Mouse (Mus musculus): ENCODE data around the gene Dusp1.

The Dusp1 gene

GRCm38 (mm10) chr17:26524801-26525200 is 37.1 kb downstream of the Dusp1 start:
- DNase-seq (ENCODE audit: inconsistent ontology term), result no peak

DNA sequence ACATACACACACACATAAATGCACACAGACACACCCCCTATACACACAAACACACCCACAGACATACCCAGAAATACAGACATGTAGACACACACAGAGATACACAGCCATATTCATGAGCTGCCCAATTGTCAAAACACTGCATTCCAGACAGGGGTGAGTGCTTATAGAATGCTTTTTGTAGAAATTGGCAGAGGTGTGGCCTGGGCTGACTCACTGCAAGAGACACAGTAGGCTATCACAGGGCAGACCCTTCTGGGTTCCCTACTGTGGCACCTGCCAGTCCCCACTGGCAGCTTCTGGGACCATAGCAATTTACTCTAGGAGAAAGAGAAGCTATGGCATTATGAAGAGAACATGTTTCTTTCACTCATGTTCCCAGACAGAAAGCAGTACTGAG is 37.6 kb downstream of the Dusp1 start:
- DNase-seq (ENCODE audit: inconsistent ontology term), result no peak

DNA sequence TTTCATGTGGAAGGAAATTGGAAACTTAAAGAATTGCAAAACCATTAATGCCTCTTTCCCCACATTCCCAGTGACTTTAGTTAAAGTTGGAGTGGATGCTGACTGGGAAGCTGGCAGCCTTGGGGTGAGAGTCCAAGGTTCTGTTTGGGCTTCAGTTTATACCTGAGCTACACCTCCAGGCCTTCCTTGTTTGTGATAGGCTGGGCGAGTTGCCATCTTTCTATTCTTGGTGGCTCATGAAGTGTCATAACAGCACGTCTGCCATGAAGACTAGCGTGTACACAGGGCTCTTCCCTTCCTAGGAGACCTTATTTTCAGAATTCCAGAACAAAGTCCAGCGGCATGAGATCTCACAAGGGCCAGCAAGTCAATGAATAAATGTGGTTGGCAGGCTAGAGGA is 39.2 kb downstream of the Dusp1 start:
- DNase-seq (ENCODE audit: inconsistent ontology term), result no peak

DNA sequence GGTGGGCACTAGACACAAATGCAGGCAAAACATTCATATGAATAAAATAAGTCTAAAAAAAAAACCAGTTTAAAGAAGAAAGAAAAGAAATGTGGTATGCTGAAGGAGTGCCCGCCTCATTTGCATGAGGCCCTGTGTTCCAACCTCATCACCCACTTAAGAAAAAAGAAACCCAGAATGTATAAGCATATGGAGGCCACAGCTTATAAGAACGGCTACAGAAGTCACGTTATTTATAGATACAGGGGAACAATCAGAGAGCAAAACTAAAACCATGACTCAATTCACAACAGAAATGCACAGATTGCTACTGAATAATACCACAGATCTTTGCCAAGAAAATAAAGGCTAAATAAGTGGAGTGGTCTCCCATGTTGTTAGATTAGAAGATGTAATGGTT is 43.6 kb downstream of the Dusp1 start:
- no peak for DNase-seq (ENCODE audit: inconsistent ontology term)

DNA sequence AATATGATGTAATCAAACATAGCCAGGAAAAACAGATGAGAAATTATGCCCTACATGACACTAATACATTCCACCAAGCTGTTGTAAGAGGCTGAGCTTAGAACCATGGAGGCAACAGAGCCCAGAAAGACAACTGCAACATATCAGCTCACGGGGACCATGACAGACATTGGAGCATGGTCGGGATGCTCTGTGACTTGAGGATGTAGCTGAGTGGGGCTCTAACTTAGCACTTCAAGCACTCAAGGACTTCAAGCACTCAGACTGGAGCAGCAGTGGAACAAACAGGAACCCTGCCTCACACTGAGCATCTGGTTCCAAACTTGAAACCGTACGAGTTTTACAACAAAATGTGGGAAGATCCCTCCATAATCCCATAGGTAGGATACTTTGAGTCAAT is 46.3 kb downstream of the Dusp1 start:
- DNase-seq (ENCODE audit: inconsistent ontology term), result no peak

DNA sequence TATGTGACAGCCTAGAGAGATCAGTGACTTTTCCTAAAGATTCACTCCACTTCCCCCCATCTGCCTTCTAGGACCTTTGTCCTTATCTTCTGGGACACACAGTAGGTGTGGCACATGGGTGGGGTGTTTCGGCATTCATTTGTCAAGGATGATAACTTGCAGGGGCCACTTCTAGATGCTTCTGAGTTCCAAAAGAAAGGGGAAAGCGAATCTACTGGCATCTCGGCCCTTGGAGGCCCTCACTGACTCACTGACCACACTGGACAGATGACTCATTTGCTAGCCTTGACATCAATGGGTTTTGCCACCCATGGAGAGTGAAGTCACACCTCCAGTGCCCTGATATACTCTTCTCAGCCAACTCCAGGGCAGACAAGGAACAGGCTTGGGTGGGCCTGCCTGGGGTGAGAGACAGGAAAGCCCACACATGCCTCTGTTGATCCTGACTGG is 47.3 kb downstream of the Dusp1 start:
- DNase-seq (ENCODE audit: inconsistent ontology term), result peak; percentile 92

DNA sequence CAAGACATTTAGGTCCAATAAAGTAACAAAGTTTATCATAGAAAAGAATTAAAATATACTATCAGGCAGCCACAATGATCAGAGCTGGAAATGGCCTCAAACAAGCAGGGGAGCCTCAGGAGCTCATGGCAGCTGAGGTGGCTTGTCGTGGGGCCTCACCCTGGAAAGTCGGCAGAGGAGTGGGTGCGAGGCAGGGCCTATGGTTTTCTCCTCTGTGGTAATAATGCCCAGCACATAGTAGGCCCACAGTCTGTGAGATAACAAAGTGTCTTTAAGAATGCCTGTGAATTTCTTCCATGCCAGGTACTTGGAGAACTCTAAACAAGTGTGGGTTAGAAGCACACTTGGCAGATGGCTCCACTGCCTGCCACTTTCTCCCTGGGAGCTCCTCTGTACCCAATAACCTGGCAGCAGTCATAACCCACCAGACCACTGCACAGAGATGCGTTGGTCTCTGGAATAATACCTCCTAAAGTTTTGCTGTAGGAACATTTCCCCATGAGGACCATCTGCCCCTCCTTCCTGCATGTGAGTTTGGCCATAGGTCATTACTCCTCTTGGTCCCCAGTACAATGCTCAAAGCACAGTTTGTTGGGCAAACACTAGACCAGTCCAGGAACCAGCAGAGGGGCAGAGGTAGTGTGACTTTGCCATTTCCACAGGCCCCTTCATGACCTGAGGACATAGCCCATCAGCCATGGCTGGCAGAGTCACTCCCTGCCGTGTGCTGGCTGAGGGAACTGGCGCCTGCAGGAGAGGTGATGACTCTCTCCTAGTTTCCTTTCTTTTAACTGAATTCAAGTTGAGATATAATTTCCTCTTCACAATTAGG is 48.3 kb downstream of the Dusp1 start:
- DNase-seq (ENCODE audit: inconsistent ontology term), result no peak

- DNase-seq (ENCODE audit: inconsistent ontology term), result no peak
Observed at GRCm38 (mm10) chr17:26512961-26513360, 49.0 kb downstream of the Dusp1 start.

DNA sequence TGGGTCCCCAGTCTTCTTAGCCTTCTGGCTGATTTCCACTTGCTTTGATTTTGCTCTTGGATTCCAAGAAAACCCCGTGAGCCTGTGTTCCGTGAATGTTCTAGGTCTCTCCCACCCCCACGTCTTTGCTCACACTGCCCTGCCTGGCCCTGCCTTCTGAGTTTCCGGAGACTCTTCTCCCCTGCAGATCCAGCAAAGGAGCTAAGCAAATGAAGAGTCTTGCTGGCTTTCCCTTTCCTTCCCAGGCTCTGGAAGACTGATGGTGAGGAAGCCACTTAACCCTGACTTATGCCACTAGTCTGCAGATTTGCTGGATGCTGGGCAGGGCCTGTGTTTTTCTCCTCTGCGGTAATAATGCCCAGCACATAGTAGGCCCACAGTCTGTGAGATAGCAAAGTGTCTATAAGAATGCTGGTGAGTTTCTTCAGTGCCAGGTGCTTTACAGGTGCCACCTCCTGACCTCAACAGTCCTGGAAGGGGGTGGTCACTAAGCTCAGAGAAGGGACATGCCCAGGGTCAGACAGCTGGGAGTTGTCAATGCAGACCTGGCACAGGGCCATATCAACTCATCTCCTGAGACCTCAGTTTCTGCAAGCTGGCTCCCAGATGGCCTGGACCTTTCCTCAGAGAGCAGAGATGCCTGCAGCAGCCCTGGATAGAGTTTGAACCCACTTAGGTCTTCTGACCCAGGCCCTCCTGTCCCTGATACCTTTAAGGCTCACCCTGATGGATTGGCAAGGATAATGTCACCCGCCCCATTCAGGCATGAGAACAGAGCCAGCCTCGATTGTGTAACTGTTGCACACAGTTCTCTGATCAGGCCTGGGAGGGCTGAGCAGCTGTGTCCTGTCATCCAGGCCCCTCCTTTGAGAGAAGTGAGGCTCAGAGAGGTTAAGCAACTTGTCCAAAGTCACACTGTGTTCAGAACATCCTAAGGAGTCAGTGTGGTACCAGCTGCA is 49.8 kb downstream of the Dusp1 start:
- no peak for DNase-seq (ENCODE audit: inconsistent ontology term)

DNA sequence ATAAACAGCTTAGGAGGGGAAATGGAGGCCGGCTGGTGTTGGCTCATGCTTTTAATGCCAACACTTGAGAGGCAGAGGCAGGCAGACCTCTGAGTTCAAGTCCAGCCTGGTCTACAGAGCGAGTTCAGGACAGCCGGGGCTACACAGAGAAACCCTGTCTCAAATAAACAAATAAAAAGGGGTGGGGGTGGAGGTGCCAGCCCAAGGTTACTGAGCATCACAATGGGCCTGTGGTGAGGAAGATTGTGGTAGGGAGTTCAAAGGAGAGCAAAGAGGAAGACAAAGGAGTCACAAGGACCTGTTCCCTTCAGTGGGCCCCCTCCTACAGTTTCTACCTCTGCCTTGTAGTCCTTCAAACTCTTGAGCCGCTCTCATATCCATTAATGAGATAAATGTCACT is 50.7 kb downstream of the Dusp1 start:
- DNase-seq (ENCODE audit: inconsistent ontology term), result no peak

- DNase-seq (ENCODE audit: inconsistent ontology term), result no peak
Observed at GRCm38 (mm10) chr17:26510146-26511045, 51.5 kb downstream of the Dusp1 start.

DNA sequence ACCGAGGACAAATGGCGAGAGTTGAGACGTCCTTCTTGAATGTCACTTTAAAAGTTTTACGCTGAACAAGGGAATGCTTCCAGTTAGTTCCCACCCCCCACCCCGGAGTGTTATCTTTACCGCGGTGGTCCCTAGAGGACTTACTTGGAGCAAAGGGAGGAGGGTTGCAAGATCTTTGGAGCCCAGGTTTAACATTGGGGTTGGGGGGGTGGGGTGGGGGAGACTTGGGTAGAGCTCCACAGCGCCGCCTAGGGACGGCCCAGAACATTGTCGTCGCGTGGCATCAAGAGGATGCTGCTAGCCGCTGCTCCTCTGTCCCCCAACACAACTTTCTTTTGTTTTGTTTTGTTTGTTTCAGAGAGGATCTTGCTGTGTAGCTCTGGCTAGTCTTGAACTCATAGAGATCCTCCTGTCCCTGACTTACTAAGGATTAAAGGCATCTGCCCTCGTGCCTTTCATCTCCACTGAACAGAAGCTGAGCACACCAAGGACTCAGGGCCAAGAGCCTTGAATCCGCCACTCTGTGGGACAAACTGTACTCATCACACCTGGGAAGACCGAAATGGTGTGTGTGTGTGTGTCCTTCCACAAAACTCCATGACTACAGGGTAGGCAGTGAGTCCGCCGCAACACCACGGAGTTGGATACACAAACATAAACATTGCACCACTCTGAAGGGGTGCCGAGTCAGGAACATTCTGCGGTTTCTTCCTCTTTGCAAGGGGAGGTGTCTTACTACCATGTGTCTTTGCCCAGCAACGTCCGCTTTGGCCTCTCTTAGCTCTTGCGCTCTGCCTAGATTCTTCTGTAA is 52.8 kb downstream of the Dusp1 start:
- no peak for DNase-seq (ENCODE audit: inconsistent ontology term)

DNA sequence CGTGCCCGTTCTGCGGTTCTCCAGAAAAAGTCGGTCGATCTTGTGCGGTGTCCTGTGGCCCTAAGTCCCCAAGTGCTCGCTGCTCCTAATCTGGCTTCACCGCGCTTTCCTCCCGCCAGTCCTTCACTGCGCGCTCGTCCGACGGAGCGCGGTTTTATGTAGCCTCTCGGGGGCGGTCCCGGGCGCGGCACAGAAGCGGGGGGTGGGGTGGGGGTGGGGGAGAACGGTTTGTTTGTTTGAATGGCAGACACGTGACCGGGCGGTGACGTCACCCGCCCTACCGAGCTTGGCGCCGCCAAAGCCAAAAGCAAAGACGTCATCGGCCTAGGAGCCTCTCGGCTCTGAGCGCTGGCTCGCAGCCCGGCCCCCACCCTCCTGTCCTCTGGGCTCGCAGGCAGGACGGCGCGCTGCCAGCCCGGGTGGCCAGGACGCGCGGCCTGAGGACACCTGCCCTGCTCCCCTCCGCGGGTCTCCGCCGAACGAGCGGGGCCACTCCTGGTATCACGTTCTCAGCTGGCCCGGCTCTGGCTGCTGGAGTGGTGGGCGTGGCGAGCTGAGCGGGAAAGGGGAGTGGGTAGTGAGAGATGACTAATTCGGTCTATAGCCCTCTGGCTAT is 53.5 kb downstream of the Dusp1 start:
- DNase-seq (ENCODE audit: inconsistent ontology term), result peak; percentile 99

DNA sequence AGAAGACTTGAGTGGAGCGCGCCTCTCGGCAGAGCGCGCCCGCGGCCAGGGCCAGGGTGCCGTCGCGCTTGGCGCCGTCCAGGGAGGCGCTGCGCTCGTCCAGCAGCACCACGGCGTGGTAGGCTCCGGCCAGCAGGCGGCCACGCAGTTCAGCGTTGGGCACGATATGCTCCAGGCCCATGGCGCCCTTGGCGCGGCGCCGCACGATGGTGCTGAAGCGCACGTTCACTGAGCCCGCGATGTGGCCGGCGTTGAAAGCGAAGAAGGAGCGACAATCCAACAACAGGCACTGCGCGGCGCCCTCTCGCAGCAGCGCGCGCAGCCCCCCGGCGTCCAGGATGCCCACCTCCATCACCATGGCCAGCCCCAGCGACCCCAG is 54.0 kb downstream of the Dusp1 start:
- DNase-seq (ENCODE audit: inconsistent ontology term), result no peak

GRCm38 (mm10) chr17:26506997-26507871 is 54.7 kb downstream of the Dusp1 start:
- DNase-seq (ENCODE audit: inconsistent ontology term), result peak; percentile 58

- no peak for DNase-seq (ENCODE audit: inconsistent ontology term)
Observed at GRCm38 (mm10) chr17:26506031-26506641, 55.8 kb downstream of the Dusp1 start.

- no peak for DNase-seq (ENCODE audit: inconsistent ontology term)
Observed at GRCm38 (mm10) chr17:26505181-26505581, 56.7 kb downstream of the Dusp1 start.

- peak; percentile 84 for DNase-seq (ENCODE audit: inconsistent ontology term)
Observed at GRCm38 (mm10) chr17:26503981-26504671, 57.8 kb downstream of the Dusp1 start.
